Mouse (Mus musculus): ENCODE measurements around the gene Tfr2. TPM values are rescaled to one million over a fixed set of nuclear protein-coding genes. Genes with fewer than 3 reads are reported as not detected.

Gene Tfr2
- polyA plus RNA-seq (2014; fragmentation: Illumina TruSeq; extraction: RNeasy Lipid Tissue Mini Kit (QIAGEN cat#74804)), result not detected

GRCm38 (mm10) chr5:137569665-137570064 lies at the start of gene Tfr2:
Gene Tfr2, plus strand, starts transcription at chr5:137569840.

DNA sequence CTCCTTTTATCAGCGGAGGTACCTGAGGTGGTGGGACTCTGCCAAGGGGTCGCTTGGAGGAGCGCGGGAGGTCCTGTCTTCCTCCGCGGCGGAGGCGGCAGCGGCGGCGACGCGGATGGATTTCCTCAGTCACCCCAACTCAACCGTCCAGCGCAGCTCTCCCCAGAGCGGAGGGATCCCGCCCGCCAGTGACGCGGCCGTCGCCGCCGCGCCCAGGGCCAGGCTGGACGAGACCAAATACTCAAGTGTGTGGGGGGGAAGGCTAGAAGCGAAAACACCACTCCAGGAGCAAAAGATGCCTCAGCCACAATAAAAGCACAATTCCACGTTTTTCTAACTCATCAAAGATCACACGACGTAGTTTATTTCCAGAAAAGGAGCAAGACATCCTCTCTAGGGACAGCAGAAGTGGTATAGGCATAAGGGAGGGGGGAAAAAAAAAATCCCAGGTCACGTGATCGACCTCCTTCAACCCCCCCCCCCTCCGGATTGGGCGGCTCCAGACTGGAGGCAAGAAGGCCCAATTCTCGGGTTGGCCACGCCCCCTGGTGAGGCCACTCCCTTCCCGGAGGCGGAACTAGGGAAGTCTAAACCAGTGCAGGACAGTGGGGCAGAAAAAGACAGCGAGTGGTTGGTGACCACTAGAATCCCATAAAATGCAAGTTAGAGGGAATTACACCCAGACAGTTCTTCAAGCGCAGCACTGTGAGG lies 36.4 kb upstream of the Tfr2 start, which contains the start of the genes Epo and Gnb2:
Gene Epo (minus strand): TSS at position 126 of the 711 bp plus-strand sequence.
Gene Gnb2 (minus strand): TSS at position 394 of the 711 bp plus-strand sequence.

DNA sequence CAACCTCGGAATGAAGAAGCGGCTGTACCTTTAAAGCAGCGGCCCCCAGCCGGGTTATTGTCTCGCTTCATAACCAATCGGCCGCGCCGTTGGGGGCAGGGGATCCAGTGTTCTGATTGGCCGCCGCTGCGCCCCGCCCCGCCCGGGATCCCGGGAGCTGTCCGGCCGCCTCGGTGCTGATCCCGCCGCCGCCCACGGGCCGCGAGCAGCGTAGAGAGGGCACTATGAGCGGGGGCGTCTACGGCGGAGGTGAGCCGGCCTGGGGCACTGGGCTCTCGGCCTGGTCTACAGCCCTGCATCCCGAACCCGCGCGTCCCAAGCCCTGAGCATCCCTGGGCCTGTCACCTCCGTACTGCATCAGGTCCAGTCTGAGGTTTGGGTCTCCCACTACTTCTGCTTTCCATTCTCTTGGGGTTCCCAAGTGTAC lies 16.2 kb upstream of the Tfr2 start, which contains the start of gene Actl6b:
Gene Actl6b (plus strand): TSS at position 107 of the 427 bp plus-strand sequence.

GRCm38 (mm10) chr5:137600619-137601364 lies 31.2 kb downstream of the Tfr2 start, which contains the start of gene Mospd3:
Gene Mospd3, minus strand, starts transcription at chr5:137601058.

DNA sequence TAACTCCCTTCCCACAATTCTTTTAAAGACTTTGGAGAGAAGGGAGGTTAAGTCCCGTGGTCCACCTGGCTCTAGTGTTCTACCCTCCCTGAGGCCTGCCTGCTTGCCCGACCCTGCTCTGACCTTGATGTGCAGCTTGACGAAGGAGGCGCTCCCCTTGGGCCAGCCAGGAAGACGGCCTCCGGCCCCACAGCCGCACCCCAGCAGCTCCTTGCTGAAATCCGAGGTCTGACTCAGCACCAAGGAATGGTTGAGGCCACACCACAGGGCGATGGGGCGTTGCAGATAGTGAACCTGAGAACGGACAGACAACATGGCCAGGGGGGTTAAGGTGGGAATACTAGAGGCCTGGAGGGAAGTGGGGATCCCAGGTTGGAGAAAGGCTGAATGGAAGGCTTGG lies 43.9 kb downstream of the Tfr2 start, which contains the start of gene Pcolce:
Gene Pcolce (minus strand): TSS at position 235 of the 400 bp plus-strand sequence.

DNA sequence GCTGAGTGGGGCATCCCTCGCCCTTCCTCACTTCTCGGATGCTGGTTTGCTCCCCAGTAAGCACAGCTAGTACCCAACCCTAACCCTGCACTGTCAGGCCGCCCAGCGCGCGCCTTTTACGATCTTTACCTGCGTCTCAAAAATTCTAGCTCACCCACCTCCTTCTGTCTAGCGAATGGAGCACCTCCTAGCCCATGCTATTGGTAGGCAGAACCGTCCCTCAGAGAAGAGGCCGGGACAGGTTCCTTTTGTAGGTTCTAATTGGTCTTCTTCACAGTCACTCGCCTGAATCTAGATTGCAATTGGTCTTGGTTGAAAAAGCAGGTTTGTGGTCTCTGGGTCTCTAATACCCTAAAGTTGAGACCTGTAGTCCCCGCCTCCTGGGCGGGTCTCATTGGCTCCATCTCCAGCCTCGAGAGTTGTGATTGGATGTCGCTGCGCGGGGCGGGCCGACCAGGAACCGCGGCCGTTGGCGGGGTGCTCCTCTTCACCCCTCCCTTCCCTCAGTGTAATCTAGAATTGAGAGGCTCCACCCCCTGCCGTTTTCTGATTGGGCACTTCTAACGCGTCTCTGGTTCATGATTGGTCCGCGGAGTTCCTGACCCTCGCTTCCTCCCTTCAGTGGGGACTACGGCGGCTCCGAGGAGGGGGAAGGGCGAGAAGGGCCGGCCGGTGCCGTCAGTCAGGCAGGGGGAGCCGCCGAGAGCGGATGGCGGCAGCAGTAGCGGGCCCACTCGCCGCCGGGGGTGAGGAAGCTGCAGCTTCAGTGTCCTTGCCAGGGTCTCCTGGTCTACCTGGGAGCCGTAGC lies 59.1 kb downstream of the Tfr2 start, which contains the start of the genes Fbxo24, Lrch4 and Gm20605:
Gene Fbxo24 (minus strand): TSS at position 505 of the 808 bp plus-strand sequence.
Gene Lrch4 (plus strand): TSS at position 624 of the 808 bp plus-strand sequence.
Gene Gm20605 (plus strand): TSS at position 678 of the 808 bp plus-strand sequence.

Other genes with a start within 250 kb of the Tfr2 start
- not detected for gene Slc12a9, start 236.2 kb upstream of the Tfr2 start, polyA plus RNA-seq (2014; fragmentation: Illumina TruSeq; extraction: RNeasy Lipid Tissue Mini Kit (QIAGEN cat#74804))
- gene Ephb4, start 219.7 kb upstream of the Tfr2 start, polyA plus RNA-seq (2014; fragmentation: Illumina TruSeq; extraction: RNeasy Lipid Tissue Mini Kit (QIAGEN cat#74804)), result 9.1 TPM
- not detected for gene Zan, start 92.8 kb upstream of the Tfr2 start, polyA plus RNA-seq (2014; fragmentation: Illumina TruSeq; extraction: RNeasy Lipid Tissue Mini Kit (QIAGEN cat#74804))
- gene Pop7, start 67.3 kb upstream of the Tfr2 start, polyA plus RNA-seq (2014; fragmentation: Illumina TruSeq; extraction: RNeasy Lipid Tissue Mini Kit (QIAGEN cat#74804)), result not detected
- 2.0 TPM for gene Gigyf1, start 51.3 kb upstream of the Tfr2 start, polyA plus RNA-seq (2014; fragmentation: Illumina TruSeq; extraction: RNeasy Lipid Tissue Mini Kit (QIAGEN cat#74804))
- not detected for gene Epo, start 36.6 kb upstream of the Tfr2 start, polyA plus RNA-seq (2014; fragmentation: Illumina TruSeq; extraction: RNeasy Lipid Tissue Mini Kit (QIAGEN cat#74804))
- gene Gnb2, start 36.3 kb upstream of the Tfr2 start, polyA plus RNA-seq (2014; fragmentation: Illumina TruSeq; extraction: RNeasy Lipid Tissue Mini Kit (QIAGEN cat#74804)), result 0.46 TPM
- gene Actl6b, start 16.3 kb upstream of the Tfr2 start, polyA plus RNA-seq (2014; fragmentation: Illumina TruSeq; extraction: RNeasy Lipid Tissue Mini Kit (QIAGEN cat#74804)), result not detected
- not detected for gene Mospd3, start 31.2 kb downstream of the Tfr2 start, polyA plus RNA-seq (2014; fragmentation: Illumina TruSeq; extraction: RNeasy Lipid Tissue Mini Kit (QIAGEN cat#74804))
- 12.5 TPM for gene Pcolce, start 43.9 kb downstream of the Tfr2 start, polyA plus RNA-seq (2014; fragmentation: Illumina TruSeq; extraction: RNeasy Lipid Tissue Mini Kit (QIAGEN cat#74804))
- gene Fbxo24, start 59.2 kb downstream of the Tfr2 start, polyA plus RNA-seq (2014; fragmentation: Illumina TruSeq; extraction: RNeasy Lipid Tissue Mini Kit (QIAGEN cat#74804)), result not detected
- gene Lrch4, start 59.3 kb downstream of the Tfr2 start, polyA plus RNA-seq (2014; fragmentation: Illumina TruSeq; extraction: RNeasy Lipid Tissue Mini Kit (QIAGEN cat#74804)), result 0.37 TPM
- gene Gm20605, start 59.3 kb downstream of the Tfr2 start, polyA plus RNA-seq (2014; fragmentation: Illumina TruSeq; extraction: RNeasy Lipid Tissue Mini Kit (QIAGEN cat#74804)), result not detected
- gene Sap25, start 71.5 kb downstream of the Tfr2 start, polyA plus RNA-seq (2014; fragmentation: Illumina TruSeq; extraction: RNeasy Lipid Tissue Mini Kit (QIAGEN cat#74804)), result not detected
- not detected for gene Irs3, start 75.9 kb downstream of the Tfr2 start, polyA plus RNA-seq (2014; fragmentation: Illumina TruSeq; extraction: RNeasy Lipid Tissue Mini Kit (QIAGEN cat#74804))
- 7.5 TPM for gene Agfg2, start 114.9 kb downstream of the Tfr2 start, polyA plus RNA-seq (2014; fragmentation: Illumina TruSeq; extraction: RNeasy Lipid Tissue Mini Kit (QIAGEN cat#74804))
- not detected for gene Nyap1, start 171.8 kb downstream of the Tfr2 start, polyA plus RNA-seq (2014; fragmentation: Illumina TruSeq; extraction: RNeasy Lipid Tissue Mini Kit (QIAGEN cat#74804))
- gene Tsc22d4, start 175.9 kb downstream of the Tfr2 start, polyA plus RNA-seq (2014; fragmentation: Illumina TruSeq; extraction: RNeasy Lipid Tissue Mini Kit (QIAGEN cat#74804)), result 0.86 TPM
- 2.3 TPM for gene Ppp1r35, start 209.0 kb downstream of the Tfr2 start, polyA plus RNA-seq (2014; fragmentation: Illumina TruSeq; extraction: RNeasy Lipid Tissue Mini Kit (QIAGEN cat#74804))
- gene Mepce, start 217.8 kb downstream of the Tfr2 start, polyA plus RNA-seq (2014; fragmentation: Illumina TruSeq; extraction: RNeasy Lipid Tissue Mini Kit (QIAGEN cat#74804)), result 13.7 TPM
- 6.6 TPM for gene Zcwpw1, start 218.0 kb downstream of the Tfr2 start, polyA plus RNA-seq (2014; fragmentation: Illumina TruSeq; extraction: RNeasy Lipid Tissue Mini Kit (QIAGEN cat#74804))